In genomic region chr4:129220376-129221089, GRCm38 (mm10) we compare ENCODE assay signal across 20 mouse cellular contexts. TPM values are rescaled to one million over a fixed set of nuclear protein-coding genes. Genes with fewer than 3 reads are reported as not detected.
DNase-seq lines count a peak whose midpoint lies in the region; ATAC-seq and TF ChIP-seq lines count a peak whose summit lies in the region.
"Had no signal": no experiment of that assay in that cellular context is flagged by ENCODE, and none has a peak within 500 bp of the region (broad histone marks: within the 10 kb centered on the region; RNA-seq: fewer than 3 reads in every experiment).

No protein-coding gene starts in this region.

- H3K4me3 ChIP-seq in forebrain, embryonic 12.5 days (replicated peaks), result no peak overlapping the region
- no peak overlapping the region for H3K4me3 ChIP-seq in forebrain, embryonic 11.5 days (ENCODE audit: low read depth, low read length)
- H3K4me3 ChIP-seq in ES-E14 (ENCODE audit: insufficient read depth in 1 of 2, low read depth in 1 of 2, low read length in 2 of 2, poor library complexity in 1 of 2, severe bottlenecking in 1 of 2), result peak overlapping the region in 1 of 2 experiments; percentile 60; a peak in 2 of 4 replicates
- no peak overlapping the region for H3K4me3 ChIP-seq in embryonic facial prominence, embryonic 15.5 days (replicated peaks)
- H3K4me3 ChIP-seq: forebrain, embryonic 10.5 days; heart, embryonic 13.5 days; midbrain, embryonic 10.5 days; neural tube, embryonic 15.5 days had no signal

- no peak for DNase-seq in forebrain, embryonic 11.5 days (ENCODE audit: low spot score)
- DNase-seq in ES-E14 (ENCODE audit: low read depth, low spot score), result no peak
- DNase-seq in cerebellum, adult 8-10 months, result peak; percentile 72
- no peak for DNase-seq in urinary bladder, postnatal 4 days (ENCODE audit: low spot score in 2 of 2)
- no peak for DNase-seq in yolk sac, embryonic 10.5 days (ENCODE audit: low spot score)
- DNase-seq: adrenal gland, postnatal 36 days; kidney, adult 8-10 months; kidney, postnatal 25 days; layer of hippocampus, adult 9-11 months; lung, adult 18-20 months; lung, postnatal 4 days; thymus, postnatal 4 days had no signal

- WGBS in forebrain, embryonic 12.5 days, result 88% methylated on average over 7 of the region's 7 CpGs
- WGBS in forebrain, embryonic 11.5 days, result 83% methylated on average over 7 of the region's 7 CpGs
- WGBS in embryonic facial prominence, embryonic 15.5 days, result 69% methylated on average over 7 of the region's 7 CpGs

- H3K27me3 ChIP-seq in forebrain, embryonic 12.5 days, result peaks cover 27% of the 10 kb centered on the region
- H3K27me3 ChIP-seq in forebrain, embryonic 11.5 days (ENCODE audit: control insufficient read depth, insufficient read depth, low read length), result no peaks in the 10 kb centered on the region; the same call in 1 of the 2 replicates
- no peaks in the 10 kb centered on the region for H3K27me3 ChIP-seq in embryonic facial prominence, embryonic 15.5 days
- H3K27me3 ChIP-seq: CH12.LX; neural tube, embryonic 15.5 days had no signal

- no peak overlapping the region for H3K27ac ChIP-seq in forebrain, embryonic 12.5 days
- H3K27ac ChIP-seq in forebrain, embryonic 11.5 days (ENCODE audit: low read depth, low read length), result no peak overlapping the region
- no peak overlapping the region for H3K27ac ChIP-seq in ES-E14 (ENCODE audit: insufficient read depth, low read depth, low read length, poor library complexity, severe bottlenecking)
- 0 out of 2 replicates have a peak overlapping the region, but pooled peaks have one; percentile 4 for H3K27ac ChIP-seq in embryonic facial prominence, embryonic 15.5 days (replicated peaks)
- H3K27ac ChIP-seq: forebrain, embryonic 10.5 days; heart, embryonic 13.5 days; midbrain, embryonic 10.5 days; neural tube, embryonic 15.5 days had no signal

- in situ Hi-C loops in ES-E14 (cut with MboI; ENCODE audit: low sequenced_read_pairs in 2 of 2, unreplicated experiment in 2 of 2), result loop anchor here in 1 of 2 experiments (5.0 kb wide), 1 partner anchor 57 kb away; no protein-coding TSS in a partner anchor

- H3K9ac ChIP-seq in forebrain, embryonic 12.5 days, result 0 out of 2 replicates have a peak overlapping the region, but pooled peaks have one; percentile 12
- H3K9ac ChIP-seq in forebrain, embryonic 11.5 days (ENCODE audit: low read length), result no peak overlapping the region
- H3K9ac ChIP-seq in ES-E14 (ENCODE audit: insufficient read depth, low read depth, low read length, poor library complexity, severe bottlenecking), result peak overlapping the region; percentile 20; the same call in 1 of the 2 replicates
- no peak overlapping the region for H3K9ac ChIP-seq in embryonic facial prominence, embryonic 15.5 days
- H3K9ac ChIP-seq: heart, embryonic 13.5 days; neural tube, embryonic 15.5 days had no signal

- peaks cover 16% of the 10 kb centered on the region for H3K4me1 ChIP-seq in forebrain, embryonic 12.5 days
- H3K4me1 ChIP-seq in forebrain, embryonic 11.5 days (replicated peaks; ENCODE audit: control insufficient read depth, insufficient read depth, low read length), result peaks cover 9% of the 10 kb centered on the region; the same call in 1 of the 2 replicates
- peaks cover 12 to 48% of the 10 kb centered on the region in 2 experiments for H3K4me1 ChIP-seq in ES-E14 (ENCODE audit: control insufficient read depth in 2 of 2, insufficient read depth in 2 of 2, low read length in 2 of 2, poor library complexity in 1 of 2)
- H3K4me1 ChIP-seq in embryonic facial prominence, embryonic 15.5 days, result peaks cover 63% of the 10 kb centered on the region

- H3K9me3 ChIP-seq in forebrain, embryonic 12.5 days, result no peaks in the 10 kb centered on the region
- no peaks in the 10 kb centered on the region for H3K9me3 ChIP-seq in forebrain, embryonic 11.5 days (ENCODE audit: control insufficient read depth, low read length)
- no peaks in the 10 kb centered on the region for H3K9me3 ChIP-seq in ES-E14 (ENCODE audit: control insufficient read depth, insufficient read depth, low read depth, low read length)
- no peaks in the 10 kb centered on the region for H3K9me3 ChIP-seq in embryonic facial prominence, embryonic 15.5 days (replicated peaks)
- H3K9me3 ChIP-seq: forebrain, embryonic 10.5 days; heart, embryonic 13.5 days; midbrain, embryonic 10.5 days; neural tube, embryonic 15.5 days had no signal

- H3K36me3 ChIP-seq in forebrain, embryonic 12.5 days (replicated peaks), result peaks cover 68% of the 10 kb centered on the region
- peaks cover 2% of the 10 kb centered on the region for H3K36me3 ChIP-seq in forebrain, embryonic 11.5 days (ENCODE audit: control insufficient read depth, insufficient read depth, low read length)
- H3K36me3 ChIP-seq in ES-E14 (ENCODE audit: control insufficient read depth, insufficient read depth, low read length, poor library complexity, severe bottlenecking), result peaks cover 79% of the 10 kb centered on the region
- H3K36me3 ChIP-seq in embryonic facial prominence, embryonic 15.5 days, result peaks cover 69% of the 10 kb centered on the region

- no peak for ATAC-seq in forebrain, embryonic 12.5 days (ENCODE audit: low FRiP score)
- ATAC-seq in forebrain, embryonic 11.5 days (replicated peaks; ENCODE audit: low FRiP score), result no peak
- ATAC-seq in embryonic facial prominence, embryonic 15.5 days (ENCODE audit: insufficient number of reproducible peaks, low FRiP score, low TSS enrichment, low read depth), result no peak
- no peak for ATAC-seq in erythroid progenitor cell, adult 5-6 weeks (replicated peaks; ENCODE audit: low FRiP score, poor library complexity, severe bottlenecking)

- H3K4me2 ChIP-seq in forebrain, embryonic 12.5 days, result no peak overlapping the region
- no peak overlapping the region for H3K4me2 ChIP-seq in forebrain, embryonic 11.5 days (ENCODE audit: low read depth, low read length, severe bottlenecking)
- H3K4me2 ChIP-seq in embryonic facial prominence, embryonic 15.5 days (replicated peaks), result no peak overlapping the region
- H3K4me2 ChIP-seq: heart, embryonic 13.5 days; neural tube, embryonic 15.5 days had no signal

TF ChIP-seq in ES-E14, 5 proteins besides CTCF, POLR2A, EP300 and RAD21:
- no peak for TF ChIP-seq HCFC1 (IDR thresholded peaks at IDR 0.05; ENCODE audit: borderline replicate concordance, insufficient read depth, low read length)
- no peak for TF ChIP-seq CHD2 (IDR thresholded peaks at IDR 0.05; ENCODE audit: low read depth, low read length)
- no peak for TF ChIP-seq ZC3H11A (IDR thresholded peaks at IDR 0.05; ENCODE audit: borderline replicate concordance, low read depth, low read length)
- TF ChIP-seq ZNF384 (IDR thresholded peaks at IDR 0.05; ENCODE audit: low read depth, low read length), result no peak
- no peak for TF ChIP-seq MAFK (IDR thresholded peaks at IDR 0.05; ENCODE audit: insufficient read depth, low read depth, low read length)

RNA-seq across cellular contexts. Expression of gene Yars, which starts 31.0 kb away (rescaled TPM):
- 103 TPM in 2 replicates for polyA plus RNA-seq in forebrain, embryonic 12.5 days (2016; fragmentation: Nextera tagmentation; extraction: Ambion mirVana)
- polyA plus RNA-seq in forebrain, embryonic 11.5 days (2014; fragmentation: Nextera tagmentation; extraction: Ambion mirVana), result 113 and 118 TPM in 2 replicates
- total RNA-seq in ES-E14 (2012; rRNA removed), result 125 and 136 TPM in 2 replicates
- 75.5 and 83.2 TPM in 2 replicates for polyA plus RNA-seq in embryonic facial prominence, embryonic 15.5 days (2015; fragmentation: Nextera tagmentation; extraction: Ambion mirVana)
- 21.0 and 29.9 TPM in 2 replicates for total RNA-seq in erythroid progenitor cell, adult 5-6 weeks (2015; ENCODE audit: low replicate concordance)
- total RNA-seq in erythroid progenitor cell, adult 5-6 weeks (2017; ENCODE audit: low replicate concordance), result 25.3 and 61.2 TPM in 2 replicates

RNA-seq across cellular contexts. Expression of gene S100pbp, which starts 31.0 kb away (rescaled TPM):
- 26.2 and 31.6 TPM in 2 replicates for polyA plus RNA-seq in forebrain, embryonic 12.5 days (2016; fragmentation: Nextera tagmentation; extraction: Ambion mirVana)
- polyA plus RNA-seq in forebrain, embryonic 11.5 days (2014; fragmentation: Nextera tagmentation; extraction: Ambion mirVana), result 25.4 and 30.7 TPM in 2 replicates
- total RNA-seq in ES-E14 (2012; rRNA removed), result 25.5 and 25.7 TPM in 2 replicates
- polyA plus RNA-seq in embryonic facial prominence, embryonic 15.5 days (2015; fragmentation: Nextera tagmentation; extraction: Ambion mirVana), result 17.8 and 18.5 TPM in 2 replicates
- 6.8 and 29.8 TPM in 2 replicates for total RNA-seq in erythroid progenitor cell, adult 5-6 weeks (2015; ENCODE audit: low replicate concordance)
- total RNA-seq in erythroid progenitor cell, adult 5-6 weeks (2017; ENCODE audit: low replicate concordance), result 8.1 and 11.6 TPM in 2 replicates

RNA-seq across cellular contexts. Expression of gene C77080, which starts 40.7 kb away (rescaled TPM):
- polyA plus RNA-seq in forebrain, embryonic 12.5 days (2016; fragmentation: Nextera tagmentation; extraction: Ambion mirVana), result 4.4 and 4.7 TPM in 2 replicates
- 4.7 and 4.8 TPM in 2 replicates for polyA plus RNA-seq in forebrain, embryonic 11.5 days (2014; fragmentation: Nextera tagmentation; extraction: Ambion mirVana)
- 14.4 and 22.5 TPM in 2 replicates for total RNA-seq in ES-E14 (2012; rRNA removed)
- polyA plus RNA-seq in embryonic facial prominence, embryonic 15.5 days (2015; fragmentation: Nextera tagmentation; extraction: Ambion mirVana), result 8.9 and 10.0 TPM in 2 replicates
- total RNA-seq in erythroid progenitor cell, adult 5-6 weeks (2015; ENCODE audit: low replicate concordance), result not detected in 2 replicates
- total RNA-seq in erythroid progenitor cell, adult 5-6 weeks (2017; ENCODE audit: low replicate concordance), result not detected in 2 replicates

Comparison
In these comparisons a context has a peak if more than half of its experiments do, and no peak if none do; other contexts are left out.
1. H3K9ac ChIP-seq: peak in forebrain, embryonic 12.5 days (single experiment) and ES-E14 (single experiment); none in forebrain, embryonic 11.5 days (single experiment) and embryonic facial prominence, embryonic 15.5 days (single experiment).